Mouse (Mus musculus): Measurements from ENCODE around the gene Tbx10. TPM values are rescaled to one million over a fixed set of nuclear protein-coding genes. Genes with fewer than 3 reads are reported as not detected.
"Not testable (repeated sequence)": the region's sequence is repeated elsewhere in the genome, so short reads cannot be mapped to it uniquely, and the experiment has no call there.

Tbx10 gene
- polyA plus RNA-seq, 1 experiment from 2014 or later = not detected

DNA sequence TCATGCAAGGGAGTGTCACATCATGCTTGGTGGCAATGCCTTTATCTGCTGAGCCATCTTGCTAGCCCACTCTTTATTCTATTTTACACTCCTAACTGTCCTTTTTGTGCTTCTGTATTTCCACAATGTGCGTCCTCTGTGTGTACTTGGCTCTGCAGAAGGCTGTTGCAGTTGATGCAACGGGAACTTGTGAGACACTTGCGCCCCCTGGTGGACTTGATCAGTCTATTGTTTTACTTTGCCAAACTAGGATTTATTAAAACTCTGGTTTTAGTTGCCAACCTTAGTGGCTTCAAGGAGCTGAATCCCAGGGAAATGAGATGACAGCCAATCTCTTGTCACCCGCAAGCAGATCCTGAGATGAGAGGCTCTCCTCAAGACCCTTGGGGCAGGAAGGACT is 55.3 kb downstream of the Tbx10 start:
- H3K4me3 ChIP-seq = no peak overlapping the region

DNA sequence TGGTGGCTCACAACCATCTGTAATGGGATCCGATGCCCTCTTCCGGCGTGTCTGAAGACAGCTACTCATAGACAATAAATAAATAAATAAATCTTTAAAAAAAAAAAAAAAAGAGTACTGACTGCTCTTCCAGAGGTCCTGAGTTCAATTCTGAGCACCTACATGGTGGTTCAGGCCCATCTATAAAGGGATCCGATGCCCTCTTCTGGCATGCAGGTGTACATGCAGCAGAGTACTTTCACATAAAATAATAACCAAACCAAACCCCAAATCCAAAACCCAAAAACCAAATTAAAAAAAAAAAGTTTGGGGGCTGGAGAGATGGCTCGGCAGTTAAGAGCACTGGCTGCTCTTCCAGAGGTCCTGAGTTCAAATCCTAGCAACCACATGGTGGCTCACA is 56.5 kb downstream of the Tbx10 start:
- H3K36me3 ChIP-seq; H3K4me2 ChIP-seq; H3K27me3 ChIP-seq; H3K4me1 ChIP-seq; ATAC-seq (ENCODE audit: insufficient number of reproducible peaks, low FRiP score, low TSS enrichment, low read depth); H3K9me3 ChIP-seq; H3K9ac ChIP-seq; H3K27ac ChIP-seq; H3K4me3 ChIP-seq: not testable (repeated sequence)
- 84% methylated on average over 5 of the region's 5 CpGs for WGBS

More for the DNA sequence above, 55.3 kb downstream of the Tbx10 start:
- no peaks in the 10 kb centered on the region for H3K36me3 ChIP-seq
- WGBS = 18% methylated on average over 4 of the region's 4 CpGs
- no peak overlapping the region for H3K27ac ChIP-seq
- peaks cover 9% of the 10 kb centered on the region for H3K4me1 ChIP-seq
- ATAC-seq (ENCODE audit: insufficient number of reproducible peaks, low FRiP score, low TSS enrichment, low read depth) = no peak
- no peak overlapping the region for H3K4me2 ChIP-seq
- no peak overlapping the region for H3K9ac ChIP-seq
- H3K9me3 ChIP-seq = no peaks in the 10 kb centered on the region
- no peaks in the 10 kb centered on the region for H3K27me3 ChIP-seq

Other genes with a start within 250 kb of the Tbx10 start
- gene Kmt5b, start 225.3 kb upstream of the Tbx10 start, polyA plus RNA-seq (2015; fragmentation: Nextera tagmentation; extraction: Ambion mirVana) = 25.2 and 29.0 TPM in 2 replicates
- 32.3 and 32.7 TPM in 2 replicates for gene Chka, start 141.0 kb upstream of the Tbx10 start, polyA plus RNA-seq (2015; fragmentation: Nextera tagmentation; extraction: Ambion mirVana)
- gene Tcirg1, start 85.6 kb upstream of the Tbx10 start, polyA plus RNA-seq (2015; fragmentation: Nextera tagmentation; extraction: Ambion mirVana) = 46.3 and 52.4 TPM in 2 replicates
- 244 and 254 TPM in 2 replicates for gene Ndufs8, start 80.0 kb upstream of the Tbx10 start, polyA plus RNA-seq (2015; fragmentation: Nextera tagmentation; extraction: Ambion mirVana)
- 2.7 and 4.2 TPM in 2 replicates for gene Aldh3b1, start 62.9 kb upstream of the Tbx10 start, polyA plus RNA-seq (2015; fragmentation: Nextera tagmentation; extraction: Ambion mirVana)
- 26.1 and 30.5 TPM in 2 replicates for gene Unc93b1, start 57.6 kb upstream of the Tbx10 start, polyA plus RNA-seq (2015; fragmentation: Nextera tagmentation; extraction: Ambion mirVana)
- 3.7 and 6.7 TPM in 2 replicates for gene Aldh3b3, start 34.1 kb upstream of the Tbx10 start, polyA plus RNA-seq (2015; fragmentation: Nextera tagmentation; extraction: Ambion mirVana)
- gene Aldh3b2, start 20.4 kb upstream of the Tbx10 start, polyA plus RNA-seq (2015; fragmentation: Nextera tagmentation; extraction: Ambion mirVana) = 35.9 and 37.2 TPM in 2 replicates
- gene Acy3, start 6.2 kb upstream of the Tbx10 start, polyA plus RNA-seq (2015; fragmentation: Nextera tagmentation; extraction: Ambion mirVana) = 5.9 and 7.5 TPM in 2 replicates
- gene Nudt8, start 7.8 kb downstream of the Tbx10 start, polyA plus RNA-seq (2015; fragmentation: Nextera tagmentation; extraction: Ambion mirVana) = 31.5 and 33.4 TPM in 2 replicates
- 3.3 and 3.5 TPM in 2 replicates for gene Gm49405, start 7.9 kb downstream of the Tbx10 start, polyA plus RNA-seq (2015; fragmentation: Nextera tagmentation; extraction: Ambion mirVana)
- gene Doc2g, start 10.6 kb downstream of the Tbx10 start, polyA plus RNA-seq (2015; fragmentation: Nextera tagmentation; extraction: Ambion mirVana) = 3.8 and 4.4 TPM in 2 replicates
- 193 and 209 TPM in 2 replicates for gene Ndufv1, start 20.1 kb downstream of the Tbx10 start, polyA plus RNA-seq (2015; fragmentation: Nextera tagmentation; extraction: Ambion mirVana)
- 488 and 537 TPM in 2 replicates for gene Gstp1, start 45.2 kb downstream of the Tbx10 start, polyA plus RNA-seq (2015; fragmentation: Nextera tagmentation; extraction: Ambion mirVana)
- 1.4 and 2.3 TPM in 2 replicates for gene Gstp2, start 53.3 kb downstream of the Tbx10 start, polyA plus RNA-seq (2015; fragmentation: Nextera tagmentation; extraction: Ambion mirVana)
- gene Gstp3, start 66.8 kb downstream of the Tbx10 start, polyA plus RNA-seq (2015; fragmentation: Nextera tagmentation; extraction: Ambion mirVana) = 0.46 and 0.65 TPM in 2 replicates
- gene Cabp2, start 88.8 kb downstream of the Tbx10 start, polyA plus RNA-seq (2015; fragmentation: Nextera tagmentation; extraction: Ambion mirVana) = not detected in 2 replicates
- gene Cdk2ap2, start 104.4 kb downstream of the Tbx10 start, polyA plus RNA-seq (2015; fragmentation: Nextera tagmentation; extraction: Ambion mirVana) = 82.7 and 85.6 TPM in 2 replicates
- 5.6 and 6.2 TPM in 2 replicates for gene Pitpnm1, start 107.2 kb downstream of the Tbx10 start, polyA plus RNA-seq (2015; fragmentation: Nextera tagmentation; extraction: Ambion mirVana)
- gene Aip, start 133.1 kb downstream of the Tbx10 start, polyA plus RNA-seq (2015; fragmentation: Nextera tagmentation; extraction: Ambion mirVana) = 95.5 and 97.7 TPM in 2 replicates
- not detected in 2 replicates for gene Gpr152, start 147.0 kb downstream of the Tbx10 start, polyA plus RNA-seq (2015; fragmentation: Nextera tagmentation; extraction: Ambion mirVana)
- gene Cabp4, start 151.3 kb downstream of the Tbx10 start, polyA plus RNA-seq (2015; fragmentation: Nextera tagmentation; extraction: Ambion mirVana) = 0.05 and 0.06 TPM in 2 replicates
- gene Coro1b, start 155.9 kb downstream of the Tbx10 start, polyA plus RNA-seq (2015; fragmentation: Nextera tagmentation; extraction: Ambion mirVana) = 169 and 170 TPM in 2 replicates
- gene Ptprcap, start 160.9 kb downstream of the Tbx10 start, polyA plus RNA-seq (2015; fragmentation: Nextera tagmentation; extraction: Ambion mirVana) = 7.4 and 9.5 TPM in 2 replicates
- gene Rps6kb2, start 170.6 kb downstream of the Tbx10 start, polyA plus RNA-seq (2015; fragmentation: Nextera tagmentation; extraction: Ambion mirVana) = 68.8 and 79.3 TPM in 2 replicates
- 1.8 and 2.7 TPM in 2 replicates for gene Carns1, start 182.7 kb downstream of the Tbx10 start, polyA plus RNA-seq (2015; fragmentation: Nextera tagmentation; extraction: Ambion mirVana)
- gene Tbc1d10c, start 198.5 kb downstream of the Tbx10 start, polyA plus RNA-seq (2015; fragmentation: Nextera tagmentation; extraction: Ambion mirVana) = 3.9 and 4.5 TPM in 2 replicates
- 759 and 834 TPM in 2 replicates for gene Ppp1ca, start 199.3 kb downstream of the Tbx10 start, polyA plus RNA-seq (2015; fragmentation: Nextera tagmentation; extraction: Ambion mirVana)
- gene Rad9a, start 208.9 kb downstream of the Tbx10 start, polyA plus RNA-seq (2015; fragmentation: Nextera tagmentation; extraction: Ambion mirVana) = 31.6 and 33.5 TPM in 2 replicates
- 8.1 and 8.4 TPM in 2 replicates for gene Clcf1, start 221.5 kb downstream of the Tbx10 start, polyA plus RNA-seq (2015; fragmentation: Nextera tagmentation; extraction: Ambion mirVana)
- not detected in 2 replicates for gene AC109138.7, start 221.6 kb downstream of the Tbx10 start, polyA plus RNA-seq (2015; fragmentation: Nextera tagmentation; extraction: Ambion mirVana)
- 27.7 and 35.9 TPM in 2 replicates for gene Pold4, start 239.1 kb downstream of the Tbx10 start, polyA plus RNA-seq (2015; fragmentation: Nextera tagmentation; extraction: Ambion mirVana)